Mouse (Mus musculus) kidney, adult 9 months (tissue): ENCODE results near the gene Ggt1.

Experiments used
- DNase-seq: peaks from one replicate; pipeline ENCODE4 v3.0.0; 2022

Ggt1 gene

DNA sequence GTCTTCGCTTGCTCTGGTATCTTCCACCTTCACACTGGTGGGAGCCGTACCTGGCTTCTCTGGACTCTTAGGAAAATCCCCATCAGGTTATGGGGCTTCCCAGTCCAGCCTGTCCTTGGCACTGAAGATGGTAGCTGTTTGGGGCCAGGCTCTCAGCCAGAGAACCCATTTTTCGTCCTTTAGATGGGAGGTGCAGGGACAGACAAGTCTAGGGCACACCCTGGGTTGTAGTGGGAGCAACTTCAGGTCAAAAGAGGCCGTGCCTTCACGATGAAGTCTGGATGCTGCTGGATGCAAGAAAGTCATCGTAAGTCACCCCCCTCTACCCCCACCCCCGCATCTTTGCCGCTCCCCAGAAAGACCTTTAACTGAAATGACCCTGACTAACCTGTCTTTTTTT lies 73.2 kb downstream of the Ggt1 start:
- no peak for DNase-seq

DNA sequence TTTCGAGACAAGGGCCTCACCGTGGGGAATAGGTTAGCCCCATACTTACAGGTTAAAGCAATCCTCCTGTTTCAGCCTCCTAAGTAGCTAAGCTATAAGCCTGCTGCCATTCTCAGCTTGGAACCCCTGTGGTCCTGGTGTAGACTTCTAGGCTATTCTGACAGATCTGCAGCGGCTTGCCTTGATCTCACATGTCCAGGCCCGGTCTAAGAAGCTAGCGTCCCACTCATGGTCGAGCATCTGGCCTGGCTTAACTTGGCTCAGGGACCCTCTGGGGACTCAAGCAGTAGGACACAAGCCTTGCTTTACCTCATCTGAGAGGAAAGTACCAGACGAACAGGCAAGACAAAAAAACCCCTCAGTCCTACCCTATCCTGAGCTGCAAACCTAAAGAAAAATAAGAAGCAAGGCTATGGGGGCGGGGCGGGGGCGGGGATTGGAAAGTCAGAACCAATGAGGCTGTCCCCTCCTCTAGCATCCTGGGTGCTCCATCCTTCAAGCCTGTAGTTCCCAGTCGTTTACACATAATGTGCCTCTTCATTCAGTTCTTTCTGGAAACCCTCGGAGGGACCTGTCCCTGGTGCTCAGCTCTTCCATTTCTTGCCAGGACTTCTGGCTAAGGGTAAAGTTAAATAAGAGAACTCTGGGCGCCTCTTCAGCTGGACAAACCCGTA lies 73.8 kb downstream of the Ggt1 start:
- no peak for DNase-seq

DNA sequence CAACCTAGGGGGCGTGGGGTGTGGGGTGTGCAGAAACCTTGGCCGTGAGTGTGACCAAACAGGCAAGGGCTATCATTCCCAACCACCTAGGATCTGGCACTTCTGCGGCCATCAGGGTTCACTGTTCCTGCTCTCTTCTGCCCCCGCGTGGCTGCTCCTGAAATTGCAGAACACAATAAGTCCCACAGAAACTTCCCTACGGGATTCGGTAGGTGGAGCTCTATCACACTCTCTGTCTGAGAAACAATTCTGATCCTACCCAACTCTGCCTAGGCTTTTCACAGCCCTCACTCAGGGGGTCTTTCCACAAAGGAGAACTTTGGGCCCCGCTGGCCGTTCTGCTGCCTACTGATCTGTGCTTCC lies 74.3 kb downstream of the Ggt1 start:
- peak; percentile 92 for DNase-seq
